Mouse (Mus musculus) lung, postnatal 0 days (tissue): ENCODE measurements around the gene F5. TPM values are rescaled to one million over a fixed set of nuclear protein-coding genes. Genes with fewer than 3 reads are reported as not detected.
A peak's percentile ranks its signal among the peaks of the same experiment; 100 is the strongest.

Source experiments
- ATAC-seq: fragments of 200-750 bp; cut with Nextera tagmentation; 2 replicates; pipeline ENCODE4 v1.8.0; 2017; ENCODE audit warnings: moderate library complexity
- DNase-seq: peaks from one replicate; pipeline ENCODE4 v3.0.0-alpha.2; 2016; ENCODE audit warnings: low spot score
- H3K27ac ChIP-seq: fragments of 300-500 bp; sonication (generic); 2 replicates; pipeline ENCODE4 v1.5.1; 2014; ENCODE audit warnings: antibody characterized with exemption, mild to moderate bottlenecking, low read length, mixed read lengths
- H3K27me3 ChIP-seq: fragments of 300-500 bp; sonication (generic); replicated peaks from 2 replicates; pipeline ENCODE4 v1.6.1; 2014; ENCODE audit warnings: low read length, mixed read lengths; ENCODE audit not compliant: insufficient read depth
- H3K36me3 ChIP-seq: fragments of 300-500 bp; sonication (generic); 2 replicates; pipeline ENCODE4 v1.6.1; 2014; ENCODE audit warnings: low read length, mixed read lengths; ENCODE audit not compliant: insufficient read depth
- H3K4me1 ChIP-seq: fragments of 300-500 bp; sonication (generic); 2 replicates; pipeline ENCODE4 v1.6.1; 2014; ENCODE audit warnings: antibody characterized with exemption, low read depth, low read length, mixed read lengths; ENCODE audit not compliant: insufficient read depth
- H3K4me2 ChIP-seq: fragments of 300-500 bp; sonication (generic); replicated peaks from 2 replicates; pipeline ENCODE4 v1.6.1; 2014; ENCODE audit warnings: low read depth, mild to moderate bottlenecking, low read length, moderate library complexity, mixed read lengths
- H3K4me3 ChIP-seq: fragments of 300-500 bp; sonication (generic); 2 replicates; pipeline ENCODE4 v1.5.1; 2014; ENCODE audit warnings: low read depth, low read length
- H3K9ac ChIP-seq: fragments of 300-500 bp; sonication (generic); replicated peaks from 2 replicates; pipeline ENCODE4 v1.6.1; 2014; ENCODE audit warnings: low read depth, mild to moderate bottlenecking
- H3K9me3 ChIP-seq: fragments of 300-500 bp; sonication (generic); 2 replicates; pipeline ENCODE4 v1.6.1; 2016; ENCODE audit warnings: low read length, mixed read lengths
- CTCF ChIP-seq: IDR thresholded peaks from 2 replicates; pipeline ENCODE4 v1.5.1; 2016; ENCODE audit warnings: antibody characterized with exemption, mild to moderate bottlenecking
- EP300 ChIP-seq: IDR thresholded peaks from 2 replicates; pipeline ENCODE4 v1.6.1; 2016; ENCODE audit warnings: antibody characterized with exemption, mild to moderate bottlenecking, control low read depth
- WGBS: fragments of 180-500 bp; shearing (Covaris S2); extraction: QIAGEN DNeasy Blood & Tissue Kit; methylation state at CpG from one replicate; pipeline ENCODE4 v1.1.7; 2014; 5-methylcytosine and 5-hydroxymethylcytosine counted together
- polyA plus RNA-seq: library from polyadenylated mRNA; unstranded; fragments of >200 nt; fragmentation: Nextera tagmentation; extraction: Ambion mirVana; gene quantifications from 2 replicates; pipeline ENCODE4 v1.2.1, GENCODE M21; 2015

Gene F5
- polyA plus RNA-seq, 1 experiment from 2014 or later = 0.33 TPM

GRCm38 (mm10) chr1:164134101-164134500, 17.5 kb upstream of the F5 start:
- Histone ChIP-seq H3K27ac (no peak overlapping the region), H3K9ac (no peak overlapping the region), H3K4me2 (no peak overlapping the region), H3K36me3 (no peaks in the 10 kb centered on the region), H3K27me3 (no peaks in the 10 kb centered on the region), H3K4me1 (no peaks in the 10 kb centered on the region), H3K9me3 (no peaks in the 10 kb centered on the region), H3K4me3 (no peak overlapping the region)
- DNase-seq = no peak
- no peak for ATAC-seq
- 20% methylated on average over 6 of the region's 6 CpGs for WGBS
- no peak for TF ChIP-seq EP300
- no peak for TF ChIP-seq CTCF

- no peaks in the 10 kb centered on the region for H3K4me1 ChIP-seq
- TF ChIP-seq EP300 = peak; percentile 90
- TF ChIP-seq CTCF = no peak
- peak; percentile 84 for DNase-seq
- H3K27ac ChIP-seq = no peak overlapping the region
- H3K4me2 ChIP-seq = no peak overlapping the region
- ATAC-seq = peak; percentile 88
- H3K36me3 ChIP-seq = no peaks in the 10 kb centered on the region
- no peak overlapping the region for H3K4me3 ChIP-seq
- no peaks in the 10 kb centered on the region for H3K27me3 ChIP-seq
- no peaks in the 10 kb centered on the region for H3K9me3 ChIP-seq
- H3K9ac ChIP-seq = no peak overlapping the region
- 28% methylated on average over 5 of the region's 5 CpGs for WGBS
These were observed 16.3 kb upstream of the F5 start for GRCm38 (mm10) chr1:164135360-164135759.

- 0 out of 2 replicates have a peak, but pooled peaks have one; percentile 4 for TF ChIP-seq EP300
- TF ChIP-seq CTCF = no peak
- Histone ChIP-seq H3K4me2 (no peak overlapping the region), H3K36me3 (no peaks in the 10 kb centered on the region), H3K9me3 (no peaks in the 10 kb centered on the region), H3K27ac (no peak overlapping the region), H3K4me1 (no peaks in the 10 kb centered on the region), H3K4me3 (no peak overlapping the region), H3K27me3 (no peaks in the 10 kb centered on the region), H3K9ac (no peak overlapping the region)
- 18% methylated on average over 11 of the region's 11 CpGs for WGBS
- DNase-seq = peak; percentile 41
- peak; percentile 64 for ATAC-seq
These were observed 15.7 kb upstream of the F5 start for GRCm38 (mm10) chr1:164135960-164136359.

- Histone ChIP-seq H3K36me3 (no peaks in the 10 kb centered on the region), H3K4me1 (no peaks in the 10 kb centered on the region), H3K27ac (no peak overlapping the region), H3K9me3 (no peaks in the 10 kb centered on the region), H3K4me3 (no peak overlapping the region), H3K4me2 (no peak overlapping the region), H3K9ac (no peak overlapping the region), H3K27me3 (no peaks in the 10 kb centered on the region)
- no peak for TF ChIP-seq EP300
- WGBS = 52% methylated on average over 6 of the region's 6 CpGs
- ATAC-seq (no peak), DNase-seq (no peak)
These were observed 15.0 kb upstream of the F5 start for GRCm38 (mm10) chr1:164136636-164137035.

GRCm38 (mm10) chr1:164138365-164139130, 13.1 kb upstream of the F5 start:
- 3% methylated on average over 5 of the region's 5 CpGs for WGBS
- ATAC-seq (peak; percentile 48), DNase-seq (peak; percentile 80)
- no peak overlapping the region for H3K9ac ChIP-seq
- no peaks in the 10 kb centered on the region for H3K27me3 ChIP-seq
- no peaks in the 10 kb centered on the region for H3K9me3 ChIP-seq
- H3K4me2 ChIP-seq = no peak overlapping the region
- TF ChIP-seq CTCF = peak; percentile 88
- TF ChIP-seq EP300 = no peak
- H3K4me3 ChIP-seq = no peak overlapping the region
- H3K36me3 ChIP-seq = no peaks in the 10 kb centered on the region
- H3K4me1 ChIP-seq = no peaks in the 10 kb centered on the region
- no peak overlapping the region for H3K27ac ChIP-seq

GRCm38 (mm10) chr1:164139464-164139863, 12.2 kb upstream of the F5 start:
- no peak overlapping the region for H3K9ac ChIP-seq
- no peaks in the 10 kb centered on the region for H3K9me3 ChIP-seq
- no peak for TF ChIP-seq CTCF
- no peaks in the 10 kb centered on the region for H3K4me1 ChIP-seq
- DNase-seq (no peak), ATAC-seq (no peak)
- H3K27me3 ChIP-seq = no peaks in the 10 kb centered on the region
- WGBS = 57% methylated on average over 4 of the region's 4 CpGs
- no peak overlapping the region for H3K4me3 ChIP-seq
- no peak overlapping the region for H3K4me2 ChIP-seq
- H3K36me3 ChIP-seq = no peaks in the 10 kb centered on the region
- H3K27ac ChIP-seq = no peak overlapping the region
